Mouse (Mus musculus) fibroblast of lung, adult 2 months (primary cell): ENCODE data around the gene Mdfic.

Source experiments
- DNase-seq: peaks from one replicate; pipeline ENCODE4 v3.0.0-alpha.2; 2011; ENCODE audit warnings: low read depth

The Mdfic gene

GRCm38 (mm10) chr6:15792680-15793601 lies 72.5 kb downstream of the Mdfic start:
- DNase-seq, result peak; percentile 40

- peak; percentile 94 for DNase-seq
Measured at GRCm38 (mm10) chr6:15793602-15794345, 73.3 kb downstream of the Mdfic start.

- peak; percentile 21 for DNase-seq
Measured at GRCm38 (mm10) chr6:15794801-15795200, 74.3 kb downstream of the Mdfic start.

- no peak for DNase-seq
Measured at GRCm38 (mm10) chr6:15807382-15807781, 86.9 kb downstream of the Mdfic start.

DNA sequence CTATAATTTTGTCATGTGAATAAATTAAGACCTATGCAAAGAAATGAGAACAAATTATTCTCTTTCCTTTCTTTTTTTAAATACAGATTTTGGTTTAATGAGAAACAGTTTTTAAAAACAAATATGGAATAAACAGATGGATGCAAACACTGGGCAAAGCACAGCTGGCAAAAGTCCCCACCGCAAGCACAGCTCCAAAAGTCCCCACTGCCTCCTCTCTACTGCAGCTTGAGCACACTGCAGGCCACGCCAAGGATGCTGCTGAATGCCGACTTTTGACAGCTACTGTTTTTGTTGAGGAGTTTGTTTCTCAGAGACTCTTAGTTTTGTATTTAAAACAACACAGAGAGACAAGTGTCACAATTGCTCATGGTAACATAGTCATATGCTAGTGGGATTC lies 104.8 kb downstream of the Mdfic start:
- no peak for DNase-seq

DNA sequence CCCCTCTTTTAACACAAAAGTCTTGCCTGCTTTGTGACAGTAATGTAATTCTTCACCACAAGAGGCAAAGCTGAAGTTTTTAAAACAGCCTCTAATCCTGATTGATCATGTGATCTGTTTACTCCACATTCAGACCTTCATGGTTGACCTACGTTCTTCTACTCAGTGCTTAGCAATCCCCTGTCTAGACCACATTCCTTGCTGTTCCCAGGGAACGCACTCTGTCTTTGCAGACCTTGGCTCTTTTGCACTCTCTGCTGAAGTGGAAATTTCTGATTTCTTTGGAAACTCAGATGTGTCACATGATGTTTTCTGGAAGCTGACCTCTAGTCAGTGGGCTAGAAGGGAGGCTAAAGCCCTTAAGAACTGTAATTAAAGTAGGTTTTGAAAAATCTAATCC lies 109.4 kb downstream of the Mdfic start:
- DNase-seq, result peak; percentile 51

GRCm38 (mm10) chr6:15830651-15831050 lies 110.2 kb downstream of the Mdfic start:
- DNase-seq, result no peak

- DNase-seq, result no peak
Measured at GRCm38 (mm10) chr6:15837695-15838094, 117.2 kb downstream of the Mdfic start.

GRCm38 (mm10) chr6:15839831-15840230 lies 119.4 kb downstream of the Mdfic start:
- no peak for DNase-seq

- DNase-seq, result no peak
Measured at GRCm38 (mm10) chr6:15840429-15840828, 120.0 kb downstream of the Mdfic start.

- DNase-seq, result no peak
Measured at GRCm38 (mm10) chr6:15841476-15842209, 121.2 kb downstream of the Mdfic start.

- DNase-seq, result no peak
Measured at GRCm38 (mm10) chr6:15843295-15843694, 122.8 kb downstream of the Mdfic start.

DNA sequence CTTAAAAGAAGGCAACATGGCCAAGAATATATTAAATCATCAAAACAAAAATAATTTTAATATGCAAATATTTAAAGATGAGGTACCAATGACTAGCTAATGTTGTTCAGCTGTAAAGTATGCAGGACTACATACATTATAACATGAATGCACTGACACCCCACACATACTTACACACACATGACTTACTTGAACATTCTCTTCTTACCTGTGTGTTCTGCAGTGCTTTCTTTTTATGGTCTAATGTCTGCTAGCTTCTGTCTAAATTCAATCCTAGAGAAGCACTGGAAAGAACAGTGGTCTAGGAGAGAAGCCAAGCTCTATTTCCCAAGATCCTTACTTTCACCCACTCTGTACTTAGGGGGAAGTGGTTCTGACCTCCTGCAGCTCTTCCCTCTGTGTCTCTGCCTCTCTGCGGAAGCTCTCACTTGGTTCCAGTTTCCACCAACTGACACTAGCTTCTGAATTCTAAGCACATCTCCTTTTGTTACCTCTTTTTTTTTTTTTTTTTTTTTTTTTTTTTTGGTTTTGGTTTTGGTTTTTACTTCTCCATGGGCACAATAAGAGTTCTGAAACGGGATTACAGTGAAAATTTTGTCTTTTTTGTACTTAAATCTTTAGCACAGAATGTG lies 125.4 kb downstream of the Mdfic start:
- no peak for DNase-seq
